Mouse (Mus musculus) stomach, embryonic 16.5 days (tissue): Measurements from ENCODE around the gene Cyfip2. TPM values are rescaled to one million over a fixed set of nuclear protein-coding genes. Genes with fewer than 3 reads are reported as not detected.

Source experiments
- ATAC-seq: fragments of 200-750 bp; cut with Nextera tagmentation; 2 replicates; pipeline ENCODE4 v1.8.0; 2017; ENCODE audit warnings: moderate number of reproducible peaks, moderate TSS enrichment; ENCODE audit not compliant: insufficient read depth, low FRiP score
- H3K27ac ChIP-seq: fragments of 300-500 bp; sonication (generic); 2 replicates; pipeline ENCODE4 v1.5.1; 2014; ENCODE audit warnings: low read length
- H3K27me3 ChIP-seq: fragments of 300-500 bp; sonication (generic); 2 replicates; pipeline ENCODE4 v1.6.1; 2014; ENCODE audit warnings: low read length, control low read depth, mixed read lengths; ENCODE audit not compliant: control insufficient read depth, insufficient read depth
- H3K36me3 ChIP-seq: fragments of 300-500 bp; sonication (generic); 2 replicates; pipeline ENCODE4 v1.6.1; 2014; ENCODE audit warnings: low read length; ENCODE audit not compliant: control insufficient read depth, insufficient read depth
- H3K4me1 ChIP-seq: fragments of 300-500 bp; sonication (generic); 2 replicates; pipeline ENCODE4 v1.6.1; 2014; ENCODE audit warnings: low read length, control low read depth, mixed read lengths; ENCODE audit not compliant: control insufficient read depth, insufficient read depth
- H3K4me2 ChIP-seq: fragments of 300-500 bp; sonication (generic); 2 replicates; pipeline ENCODE4 v1.6.1; 2014; ENCODE audit warnings: low read depth, low read length, mixed read lengths
- H3K4me3 ChIP-seq: fragments of 300-500 bp; sonication (generic); replicated peaks from 2 replicates; pipeline ENCODE4 v1.5.1; 2014; ENCODE audit warnings: mild to moderate bottlenecking, low read length
- H3K9ac ChIP-seq: fragments of 300-500 bp; sonication (generic); 2 replicates; pipeline ENCODE4 v1.6.1; 2014; ENCODE audit warnings: low read length
- H3K9me3 ChIP-seq: fragments of 300-500 bp; sonication (generic); replicated peaks from 2 replicates; pipeline ENCODE4 v1.6.1; 2016; ENCODE audit warnings: low read length, control low read depth; ENCODE audit not compliant: control insufficient read depth
- WGBS: fragments of 180-500 bp; shearing (Covaris S2); extraction: QIAGEN DNeasy Blood & Tissue Kit; methylation state at CpG from one replicate; pipeline ENCODE4 v1.1.7; 2014; 5-methylcytosine and 5-hydroxymethylcytosine counted together
- polyA plus RNA-seq: library from polyadenylated mRNA; unstranded; fragments of >200 nt; fragmentation: Nextera tagmentation; extraction: Ambion mirVana; gene quantifications from 2 replicates; pipeline ENCODE4 v1.2.1, GENCODE M21; 2015

Cyfip2 gene
- polyA plus RNA-seq, 1 experiment from 2014 or later, result 8.1 TPM

- Histone ChIP-seq H3K27me3 (no peaks in the 10 kb centered on the region), H3K36me3 (no peaks in the 10 kb centered on the region), H3K4me1 (no peaks in the 10 kb centered on the region), H3K27ac (peak overlapping the region; percentile 77), H3K9me3 (no peaks in the 10 kb centered on the region), H3K4me3 (no peak overlapping the region), H3K4me2 (no peak overlapping the region), H3K9ac (no peak overlapping the region)
- 71% methylated on average over 10 of the region's 10 CpGs for WGBS
- ATAC-seq, result peak; percentile 44; the same call in 1 of the 2 replicates
These were observed 135.2 kb downstream of the Cyfip2 start for GRCm38 (mm10) chr11:46177246-46178043.

- ATAC-seq, result no peak
- Histone ChIP-seq H3K36me3 (no peaks in the 10 kb centered on the region), H3K4me2 (no peak overlapping the region), H3K4me1 (no peaks in the 10 kb centered on the region), H3K9ac (no peak overlapping the region), H3K4me3 (no peak overlapping the region), H3K27me3 (no peaks in the 10 kb centered on the region), H3K27ac (no peak overlapping the region), H3K9me3 (no peaks in the 10 kb centered on the region)
- WGBS, result 89% methylated on average over 6 of the region's 6 CpGs
These were observed 136.5 kb downstream of the Cyfip2 start for GRCm38 (mm10) chr11:46176155-46176554.

- Histone ChIP-seq H3K4me1 (no peaks in the 10 kb centered on the region), H3K9ac (no peak overlapping the region), H3K27ac (no peak overlapping the region), H3K4me2 (no peak overlapping the region), H3K36me3 (no peaks in the 10 kb centered on the region), H3K9me3 (no peaks in the 10 kb centered on the region), H3K27me3 (no peaks in the 10 kb centered on the region), H3K4me3 (no peak overlapping the region)
- 88% methylated on average over 9 of the region's 9 CpGs for WGBS
- ATAC-seq, result no peak
These were observed 140.5 kb downstream of the Cyfip2 start for GRCm38 (mm10) chr11:46172128-46172527.

- no peak for ATAC-seq
- Histone ChIP-seq H3K9ac (no peak overlapping the region), H3K27me3 (no peaks in the 10 kb centered on the region), H3K27ac (no peak overlapping the region), H3K36me3 (no peaks in the 10 kb centered on the region), H3K4me1 (no peaks in the 10 kb centered on the region), H3K4me2 (no peak overlapping the region), H3K9me3 (no peaks in the 10 kb centered on the region), H3K4me3 (no peak overlapping the region)
- 63% methylated on average over 3 of the region's 3 CpGs for WGBS
These were observed 142.8 kb downstream of the Cyfip2 start for GRCm38 (mm10) chr11:46169908-46170307.

GRCm38 (mm10) chr11:46168506-46168905 lies 144.2 kb downstream of the Cyfip2 start:
- no peaks in the 10 kb centered on the region for H3K36me3 ChIP-seq
- H3K4me3 ChIP-seq, result no peak overlapping the region
- H3K9me3 ChIP-seq, result no peaks in the 10 kb centered on the region
- no peaks in the 10 kb centered on the region for H3K27me3 ChIP-seq
- no peak for ATAC-seq
- H3K9ac ChIP-seq, result no peak overlapping the region
- WGBS, result 80% methylated on average over 7 of the region's 7 CpGs
- no peak overlapping the region for H3K4me2 ChIP-seq
- no peaks in the 10 kb centered on the region for H3K4me1 ChIP-seq
- no peak overlapping the region for H3K27ac ChIP-seq

GRCm38 (mm10) chr11:46165866-46166585 lies 146.6 kb downstream of the Cyfip2 start, which contains the start of gene Nipal4:
TSS of gene Nipal4 (minus strand) at chr11:46166508.
- no peaks in the 10 kb centered on the region for H3K27me3 ChIP-seq
- H3K4me3 ChIP-seq, result peak within 1 kb of the TSS; percentile 69
- peak; percentile 85 for ATAC-seq
- H3K27ac ChIP-seq, result peak within 1 kb of the TSS; percentile 14; the same call in 1 of the 2 replicates
- H3K9me3 ChIP-seq, result no peaks in the 10 kb centered on the region
- H3K4me1 ChIP-seq, result no peaks in the 10 kb centered on the region
- under 1% methylated on average over 40 of the region's 40 CpGs for WGBS
- H3K36me3 ChIP-seq, result no peaks in the 10 kb centered on the region
- H3K4me2 ChIP-seq, result peak within 1 kb of the TSS; percentile 93
- H3K9ac ChIP-seq, result peak within 1 kb of the TSS; percentile 77

- H3K9me3 ChIP-seq, result no peaks in the 10 kb centered on the region
These were observed 155.2 kb downstream of the Cyfip2 start for GRCm38 (mm10) chr11:46157462-46157861.

GRCm38 (mm10) chr11:46156945-46157344 lies 155.7 kb downstream of the Cyfip2 start:
- no peak overlapping the region for H3K4me3 ChIP-seq
- 87% methylated on average over 8 of the region's 8 CpGs for WGBS
- H3K9ac ChIP-seq, result no peak overlapping the region
- no peaks in the 10 kb centered on the region for H3K27me3 ChIP-seq
- H3K27ac ChIP-seq, result no peak overlapping the region
- no peak overlapping the region for H3K4me2 ChIP-seq
- no peaks in the 10 kb centered on the region for H3K4me1 ChIP-seq
- H3K36me3 ChIP-seq, result no peaks in the 10 kb centered on the region
- H3K9me3 ChIP-seq, result no peaks in the 10 kb centered on the region
- no peak for ATAC-seq

More at GRCm38 (mm10) chr11:46157462-46157861, 155.2 kb downstream of the Cyfip2 start:
- Histone ChIP-seq H3K27me3 (no peaks in the 10 kb centered on the region), H3K36me3 (no peaks in the 10 kb centered on the region), H3K27ac (no peak overlapping the region), H3K4me3 (no peak overlapping the region), H3K9ac (no peak overlapping the region), H3K4me1 (no peaks in the 10 kb centered on the region), H3K4me2 (no peak overlapping the region)
- ATAC-seq, result no peak

GRCm38 (mm10) chr11:46146619-46147018 lies 166.0 kb downstream of the Cyfip2 start:
- no peaks in the 10 kb centered on the region for H3K36me3 ChIP-seq
- no peak overlapping the region for H3K9ac ChIP-seq
- no peak overlapping the region for H3K4me3 ChIP-seq
- WGBS, result 87% methylated on average over 5 of the region's 5 CpGs
- no peak overlapping the region for H3K27ac ChIP-seq
- H3K27me3 ChIP-seq, result no peaks in the 10 kb centered on the region
- no peaks in the 10 kb centered on the region for H3K9me3 ChIP-seq
- no peak overlapping the region for H3K4me2 ChIP-seq
- no peak for ATAC-seq
- no peaks in the 10 kb centered on the region for H3K4me1 ChIP-seq
